Mouse (Mus musculus) ES-E14 (cell line): ENCODE data around the gene T2.

Experiments used
- HCFC1 ChIP-seq: IDR thresholded peaks from 2 replicates; pipeline ENCODE4 v1.6.1; 2012; ENCODE audit warnings: low read length, inconsistent platforms, borderline replicate concordance; ENCODE audit not compliant: insufficient read depth
- ZC3H11A ChIP-seq: IDR thresholded peaks from 2 replicates; pipeline ENCODE4 v1.6.1; 2012; ENCODE audit warnings: low read depth, mild to moderate bottlenecking, inconsistent platforms, low read length, borderline replicate concordance
- ZNF384 ChIP-seq: IDR thresholded peaks from 2 replicates; pipeline ENCODE4 v1.6.1; 2012; ENCODE audit warnings: low read depth, low read length, inconsistent platforms

- no peak for TF ChIP-seq HCFC1
- no peak for TF ChIP-seq ZNF384
- TF ChIP-seq ZC3H11A = no peak
Observed at GRCm38 (mm10) chr17:8348941-8349340, 6.9 kb upstream of the T2 start.
